Mouse (Mus musculus) embryo, embryonic 11 days (tissue): ENCODE measurements around the gene Slc24a3.

Experiments used
- DNase-seq: peaks from one replicate; pipeline ENCODE4 v3.0.0-alpha.2; 2015

Gene Slc24a3

DNA sequence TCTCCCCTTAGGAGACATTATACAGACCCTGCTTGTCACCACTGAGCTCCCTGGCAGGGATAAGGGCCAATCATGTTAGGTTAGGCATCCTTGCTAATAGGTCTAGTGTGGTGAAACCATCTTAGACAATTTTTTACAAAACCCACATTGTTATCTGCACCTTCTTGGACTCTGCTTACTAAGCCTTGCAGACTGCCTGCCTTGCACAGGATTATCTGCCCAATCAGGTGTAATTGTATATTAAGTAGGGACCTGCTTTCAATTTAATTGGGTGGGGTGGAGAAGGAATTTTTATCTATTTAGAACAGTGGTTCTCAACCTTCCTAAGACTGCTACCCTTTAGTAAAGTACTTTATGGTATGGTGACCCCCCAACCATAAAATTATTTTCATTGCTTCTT lies 394.9 kb downstream of the Slc24a3 start:
- DNase-seq: no peak

DNA sequence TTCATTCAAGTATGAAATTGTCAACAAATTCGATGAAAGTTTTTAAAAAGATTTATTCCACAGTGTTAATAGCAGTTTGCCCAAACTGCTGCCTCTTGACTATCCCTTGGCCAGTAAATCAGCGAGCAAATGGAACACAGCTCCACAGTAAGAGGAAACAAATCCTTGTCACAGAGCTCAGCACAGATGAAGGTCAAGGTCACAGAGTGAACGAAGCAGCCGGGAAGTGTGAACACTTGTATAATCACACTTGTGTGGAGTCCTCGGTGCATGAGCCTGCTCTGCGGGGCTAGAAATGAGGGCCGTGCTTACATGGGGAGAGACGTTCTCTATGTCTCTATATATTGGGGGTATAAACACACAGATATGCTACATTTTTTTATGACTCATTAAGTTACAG lies 397.0 kb downstream of the Slc24a3 start:
- no peak for DNase-seq

DNA sequence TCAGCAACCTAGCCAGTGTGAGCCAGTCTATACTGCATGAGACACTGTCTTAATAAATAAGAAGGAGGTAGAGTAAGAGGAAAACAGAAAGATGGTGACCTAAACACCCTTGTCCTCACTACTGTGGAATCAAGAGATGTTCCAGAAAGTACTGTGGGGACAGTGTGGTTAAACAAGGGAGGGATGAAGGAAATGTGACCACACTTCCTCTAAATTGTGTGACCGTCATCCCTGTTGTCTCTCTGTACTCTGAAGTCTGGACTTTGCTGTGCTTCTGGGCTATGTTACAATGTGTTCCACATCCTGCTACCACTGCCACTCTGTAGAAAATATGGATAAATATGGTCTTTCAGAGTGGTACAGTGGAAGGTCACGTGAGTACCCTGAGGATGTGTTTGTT lies 399.4 kb downstream of the Slc24a3 start:
- no peak for DNase-seq

DNA sequence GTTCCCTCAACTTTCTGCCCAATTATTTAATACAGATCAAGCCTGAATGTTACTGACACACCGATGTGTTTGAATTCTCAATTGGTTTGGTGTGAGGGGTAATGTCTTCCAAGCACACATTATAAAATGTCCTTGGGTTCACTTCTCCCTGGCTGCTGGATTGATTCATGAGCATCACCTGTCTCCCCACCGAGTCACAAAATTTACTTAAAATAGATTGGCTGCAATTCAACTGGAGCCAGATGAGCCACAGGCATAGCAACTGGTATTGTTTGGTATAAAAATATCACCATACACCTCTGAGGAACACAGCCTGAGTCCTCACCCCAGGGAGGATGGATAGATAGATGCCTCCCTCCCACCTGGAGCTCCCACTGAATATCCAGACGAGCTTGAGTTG lies 404.4 kb downstream of the Slc24a3 start:
- DNase-seq: no peak

DNA sequence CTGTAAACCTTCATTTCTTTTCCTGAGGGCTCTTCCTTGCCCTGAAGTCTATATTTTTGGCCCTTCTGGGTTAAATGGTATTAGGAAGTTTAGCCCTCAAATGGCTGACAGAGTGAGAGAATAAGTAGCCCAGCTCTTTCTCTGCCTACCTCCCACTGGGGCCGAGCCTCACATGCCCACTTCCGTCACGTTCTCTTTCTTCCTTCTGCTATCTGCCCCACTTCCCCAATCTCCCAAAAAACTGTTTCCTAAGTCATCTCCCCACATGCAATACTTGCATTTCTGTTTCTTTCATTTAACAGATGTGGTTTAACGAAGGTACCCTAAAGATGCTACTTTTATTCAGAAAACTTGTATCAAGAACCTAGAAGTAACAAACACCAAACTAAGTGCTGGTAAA lies 406.6 kb downstream of the Slc24a3 start:
- DNase-seq: no peak

DNA sequence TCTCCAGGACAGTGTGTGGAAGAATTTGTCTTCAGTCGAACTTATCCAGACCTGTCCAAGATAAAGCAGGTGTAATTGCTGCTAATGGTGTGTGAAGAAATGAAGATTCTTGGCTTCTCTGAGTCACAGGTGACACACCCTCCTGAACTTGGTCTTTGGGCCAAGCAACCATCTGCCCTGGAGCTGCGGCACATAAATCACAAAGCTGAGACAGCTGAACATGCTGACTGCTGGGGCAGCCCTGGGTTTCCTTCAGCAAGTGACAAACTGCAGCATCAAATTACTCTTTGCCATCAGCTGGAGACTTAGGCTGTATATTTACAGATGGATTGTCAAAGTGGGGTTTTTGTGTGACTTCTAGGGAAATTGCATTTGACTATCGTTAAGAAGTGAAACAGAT lies 415.5 kb downstream of the Slc24a3 start:
- peak; percentile 24 for DNase-seq

DNA sequence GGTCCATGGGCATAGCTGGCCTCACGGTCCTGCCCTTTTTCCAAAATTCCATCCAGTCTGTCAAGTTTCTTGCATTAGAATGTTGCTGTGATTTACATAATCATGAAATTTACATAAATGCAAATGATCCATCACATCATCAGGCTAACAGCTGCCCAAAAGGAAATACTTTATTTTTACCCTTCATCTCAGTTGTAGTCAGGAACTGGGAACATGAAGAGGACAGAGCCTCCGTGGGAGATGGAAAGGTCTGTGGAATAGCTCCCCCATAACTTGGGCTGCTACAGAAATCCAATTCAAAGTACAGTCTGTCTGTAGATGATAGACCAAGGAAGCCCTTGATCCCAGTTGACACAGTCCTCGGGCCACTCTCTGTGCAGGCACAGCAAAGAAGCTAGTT lies 417.9 kb downstream of the Slc24a3 start:
- no peak for DNase-seq

DNA sequence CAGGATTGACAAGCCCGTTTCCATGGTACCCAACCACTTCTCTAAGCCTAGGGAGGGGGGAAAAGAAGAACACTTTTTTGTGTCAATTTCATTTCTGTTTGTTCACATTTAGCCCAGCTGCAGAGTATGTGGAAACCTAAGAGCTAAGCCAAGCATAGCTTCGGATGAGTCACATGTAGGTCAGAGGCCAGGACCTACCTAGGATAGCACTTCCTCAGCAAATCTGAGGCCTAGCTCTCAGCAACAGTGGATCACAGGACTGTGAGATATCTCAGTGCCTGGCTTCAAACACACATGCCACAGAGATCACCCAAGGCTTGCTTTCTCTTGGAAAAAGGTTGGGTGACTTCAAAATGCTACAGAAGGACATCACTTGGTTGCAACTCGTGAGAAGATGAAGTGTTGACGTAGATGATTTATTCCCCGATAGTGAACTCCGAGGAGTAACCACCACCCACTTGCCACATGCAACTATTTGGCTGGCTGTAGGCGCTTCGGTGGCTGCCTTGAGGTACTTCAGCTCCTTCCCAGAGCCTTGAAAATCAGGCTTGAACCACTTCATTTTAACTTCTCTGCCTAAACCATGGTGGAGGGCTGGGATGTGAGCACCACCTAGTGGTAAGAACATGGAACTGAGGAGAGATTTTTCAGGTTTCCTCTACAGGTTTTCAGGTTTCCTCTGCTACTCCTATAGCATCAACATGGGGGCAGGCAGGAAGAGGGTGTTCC lies 420.6 kb downstream of the Slc24a3 start:
- DNase-seq: peak; percentile 73

DNA sequence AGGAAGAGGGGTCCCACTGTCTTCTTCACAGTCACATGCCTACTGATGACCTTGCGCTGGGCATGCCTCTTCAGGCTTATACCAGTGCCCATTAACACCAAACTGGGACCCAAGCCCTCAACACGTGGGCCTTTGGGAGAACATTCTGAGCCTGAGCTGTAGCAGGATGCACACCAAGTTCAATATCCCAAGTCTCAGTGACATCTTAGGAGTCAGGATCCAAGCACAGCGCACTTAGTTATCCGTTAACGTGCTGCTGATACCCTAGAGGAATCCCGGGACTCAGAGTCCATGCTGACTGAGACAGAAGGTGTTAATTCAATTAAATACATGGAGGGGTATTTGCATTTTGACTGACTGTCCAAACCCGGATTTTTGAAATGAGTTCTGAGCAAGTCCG lies 424.3 kb downstream of the Slc24a3 start:
- no peak for DNase-seq

DNA sequence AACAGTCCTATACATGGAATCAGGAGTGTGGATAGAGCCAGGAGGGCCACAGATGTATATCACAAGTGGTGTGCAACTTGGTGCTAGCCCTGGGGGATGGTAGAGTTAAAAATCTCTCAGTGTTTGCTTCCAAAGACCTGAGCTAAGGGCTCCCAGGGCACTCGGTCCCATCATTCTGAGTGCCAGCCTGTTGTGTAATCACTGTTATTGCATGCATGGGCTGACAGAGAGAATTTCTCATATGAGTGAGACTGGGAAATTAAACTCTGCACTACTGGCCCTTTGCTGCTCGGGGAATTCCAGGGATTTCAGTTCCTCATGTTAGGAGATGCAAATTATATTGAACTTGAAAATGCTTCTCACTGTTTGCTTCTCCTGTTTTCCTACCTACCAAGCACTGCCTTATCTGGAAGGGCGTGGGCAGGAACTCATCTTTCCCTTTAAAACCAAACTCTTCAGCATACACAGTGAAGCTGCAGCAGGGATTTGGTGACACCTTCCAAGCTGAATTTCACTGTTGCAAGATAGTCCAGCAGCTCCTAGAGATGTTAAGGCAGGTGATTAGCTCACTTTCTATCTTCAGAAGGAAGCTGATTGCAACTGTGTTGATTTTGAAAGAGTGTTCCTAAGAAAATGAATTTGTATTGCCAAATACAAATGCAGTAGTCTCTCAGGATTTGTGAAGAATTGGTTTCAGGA lies 426.2 kb downstream of the Slc24a3 start:
- DNase-seq: no peak

DNA sequence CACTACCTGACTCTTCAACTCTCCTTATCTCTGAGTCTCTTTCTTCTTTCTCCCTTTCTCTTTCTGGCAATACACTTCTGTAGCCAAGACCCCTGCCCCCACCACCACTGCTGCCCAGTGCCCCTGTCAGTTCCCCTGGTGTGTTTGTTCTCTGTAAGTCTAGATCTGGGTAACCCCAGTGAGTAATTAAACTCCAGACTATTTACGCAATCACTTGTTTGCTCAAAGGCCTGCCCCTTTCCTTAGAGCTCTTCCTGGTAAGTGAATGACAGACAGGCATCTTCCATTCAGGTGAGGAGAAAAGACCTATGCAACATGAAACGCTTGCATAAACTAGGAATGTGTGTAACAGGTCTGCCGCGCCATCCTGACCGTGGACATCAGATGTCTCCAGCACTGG lies 430.3 kb downstream of the Slc24a3 start:
- DNase-seq: no peak

DNA sequence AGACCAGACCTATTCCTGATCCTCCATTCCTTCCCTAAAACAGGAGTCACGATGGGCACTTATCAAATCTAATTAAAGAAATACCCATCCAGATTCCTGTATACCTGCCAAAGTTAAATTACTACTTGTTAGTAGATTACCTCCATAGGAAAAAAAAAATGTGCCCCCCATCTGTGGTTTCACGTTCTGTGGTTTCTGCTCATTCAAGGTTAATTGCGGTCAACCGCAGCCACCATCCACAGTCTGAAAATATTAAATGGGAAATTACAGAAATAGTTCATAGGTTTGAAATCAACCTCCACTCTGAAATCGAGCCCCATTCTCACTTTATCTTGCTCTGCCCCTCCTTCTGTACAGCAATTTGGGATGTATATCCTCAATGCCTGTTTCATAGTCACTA lies 440.3 kb downstream of the Slc24a3 start:
- no peak for DNase-seq

DNA sequence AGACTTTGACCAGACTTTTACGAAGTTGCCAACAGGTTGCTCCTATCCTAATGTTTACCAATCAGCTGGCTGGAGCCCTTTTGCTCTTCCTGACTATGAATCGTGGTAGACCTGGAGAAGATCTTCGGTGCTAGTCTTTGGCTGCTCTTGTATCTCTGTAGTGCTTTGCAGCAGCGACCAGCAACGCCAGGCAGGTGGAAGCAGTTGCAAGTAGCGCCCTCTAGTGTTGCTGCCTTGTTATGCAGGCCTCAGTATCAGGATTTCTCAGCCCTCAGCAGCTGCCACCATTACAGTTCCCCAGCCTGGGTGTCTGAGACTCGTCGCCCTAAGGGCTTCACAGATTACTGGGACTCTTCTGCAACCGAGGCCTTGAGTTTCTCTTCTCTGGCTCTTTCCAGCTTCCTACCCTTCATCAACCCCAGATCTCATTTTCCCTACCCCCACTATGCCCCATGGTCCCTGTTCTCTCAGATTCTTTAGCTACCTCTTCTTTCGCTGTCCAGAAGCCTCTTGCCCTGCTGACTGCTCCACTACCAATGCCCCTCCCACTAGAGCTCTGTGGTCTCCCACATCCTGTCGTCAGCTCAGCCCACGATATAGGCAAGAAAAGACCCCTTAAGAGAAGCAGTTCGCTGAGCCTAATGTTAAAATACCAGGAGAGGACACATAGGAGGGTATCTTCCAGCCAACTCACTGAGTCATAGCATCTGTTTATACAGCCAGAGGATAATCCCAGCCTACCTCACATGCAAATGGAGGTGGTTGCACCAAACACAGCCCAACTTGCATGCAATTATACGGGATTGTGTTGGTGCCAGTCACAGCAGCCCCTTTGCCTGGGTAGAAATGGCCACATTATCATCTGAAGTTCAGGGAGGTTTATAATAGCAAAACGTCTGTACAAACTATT lies 443.5 kb downstream of the Slc24a3 start:
- DNase-seq: peak; percentile 77

DNA sequence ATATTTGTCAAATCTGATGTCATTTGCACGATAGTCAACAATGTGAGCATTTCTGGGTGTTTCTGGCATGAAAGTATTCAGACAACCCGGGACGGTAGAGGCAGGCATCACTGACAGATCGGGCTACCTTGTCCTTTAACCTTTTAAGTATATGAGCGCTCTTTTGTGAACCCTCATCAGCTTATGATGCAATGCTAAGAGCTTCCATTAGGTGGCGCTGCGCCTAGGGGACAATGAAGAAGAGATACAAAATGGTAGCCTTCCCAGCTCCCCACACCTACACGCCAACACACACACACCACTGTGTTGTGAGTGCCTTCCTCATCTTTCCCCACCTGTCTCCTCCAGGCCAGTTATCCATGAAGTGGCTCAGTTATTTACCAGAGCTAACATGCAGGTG lies 445.4 kb downstream of the Slc24a3 start:
- no peak for DNase-seq

DNA sequence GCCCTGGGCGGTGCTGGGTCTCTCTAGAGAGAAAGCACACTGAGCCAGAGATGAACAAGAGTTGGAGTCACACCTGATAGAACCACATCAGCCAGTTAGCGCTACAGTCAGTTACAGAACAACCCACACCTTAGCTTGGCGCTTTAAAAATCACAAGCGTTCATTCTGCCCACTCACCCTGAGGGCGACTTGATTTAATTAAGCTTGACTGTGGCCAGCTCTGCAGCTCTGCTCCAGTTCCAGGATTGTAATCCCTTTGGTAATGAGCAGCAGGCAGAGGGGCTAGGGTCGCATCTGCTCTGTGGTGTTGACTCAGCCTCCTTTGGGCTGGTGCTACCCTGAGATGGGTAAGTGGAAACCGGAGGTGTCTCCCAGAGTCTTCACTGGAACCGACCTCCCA lies 446.2 kb downstream of the Slc24a3 start:
- no peak for DNase-seq

DNA sequence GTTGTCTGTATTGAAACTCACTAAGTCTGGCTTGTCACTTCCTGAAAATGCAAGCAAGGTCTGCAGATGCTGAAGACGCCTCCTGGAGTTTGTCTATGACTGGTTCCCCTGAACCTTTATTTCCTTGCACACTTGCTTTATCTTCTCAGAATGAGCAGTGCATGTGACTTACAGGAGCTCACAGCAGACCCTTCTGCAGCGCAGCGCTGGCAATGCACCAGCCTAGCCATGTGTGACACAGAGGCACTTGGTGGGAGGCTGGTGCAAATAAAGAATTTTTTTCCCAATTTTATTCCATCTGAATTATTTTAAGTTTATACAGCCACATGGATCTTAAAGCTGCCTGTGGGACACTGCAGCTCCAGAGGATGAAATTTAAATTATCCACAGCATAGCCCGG lies 452.1 kb downstream of the Slc24a3 start:
- no peak for DNase-seq

DNA sequence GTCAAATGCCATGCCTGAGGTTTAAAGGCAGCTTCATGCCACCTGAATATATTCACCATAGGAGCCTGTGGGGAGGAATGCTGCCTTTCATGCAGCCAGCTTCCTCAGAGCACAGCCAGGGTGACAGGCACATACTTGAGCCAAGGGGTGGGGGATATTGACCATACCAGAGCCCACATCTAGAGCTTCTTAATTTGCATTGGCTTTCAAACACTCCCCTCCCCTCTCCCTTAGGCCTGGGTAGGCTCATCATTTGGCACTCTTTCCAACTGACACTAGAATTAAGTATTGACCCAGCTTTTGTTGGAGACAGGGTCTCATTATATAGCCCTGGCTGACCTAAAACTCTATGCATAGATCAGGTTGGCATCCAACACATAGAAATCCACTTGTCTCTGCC lies 453.2 kb downstream of the Slc24a3 start:
- peak; percentile 22 for DNase-seq

DNA sequence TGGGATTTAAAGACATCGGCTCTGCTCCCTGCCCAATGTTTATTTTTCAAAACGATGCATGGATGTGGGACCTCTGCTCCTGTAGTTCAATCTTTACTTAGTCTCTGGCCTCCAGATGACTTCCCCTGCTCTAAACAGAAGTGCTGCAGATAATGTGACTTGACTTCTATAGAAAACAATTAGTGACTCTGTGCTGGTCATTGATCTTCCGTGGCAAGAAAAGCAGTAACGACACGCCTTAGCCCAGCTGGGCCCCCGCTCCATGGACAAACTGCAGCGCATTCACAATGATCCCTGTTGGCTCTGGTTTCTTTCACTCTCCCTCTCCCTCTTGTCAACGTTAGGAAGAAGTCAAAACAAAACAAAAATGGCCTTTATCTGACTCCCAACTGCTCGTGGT lies 453.6 kb downstream of the Slc24a3 start:
- DNase-seq: peak; percentile 57

DNA sequence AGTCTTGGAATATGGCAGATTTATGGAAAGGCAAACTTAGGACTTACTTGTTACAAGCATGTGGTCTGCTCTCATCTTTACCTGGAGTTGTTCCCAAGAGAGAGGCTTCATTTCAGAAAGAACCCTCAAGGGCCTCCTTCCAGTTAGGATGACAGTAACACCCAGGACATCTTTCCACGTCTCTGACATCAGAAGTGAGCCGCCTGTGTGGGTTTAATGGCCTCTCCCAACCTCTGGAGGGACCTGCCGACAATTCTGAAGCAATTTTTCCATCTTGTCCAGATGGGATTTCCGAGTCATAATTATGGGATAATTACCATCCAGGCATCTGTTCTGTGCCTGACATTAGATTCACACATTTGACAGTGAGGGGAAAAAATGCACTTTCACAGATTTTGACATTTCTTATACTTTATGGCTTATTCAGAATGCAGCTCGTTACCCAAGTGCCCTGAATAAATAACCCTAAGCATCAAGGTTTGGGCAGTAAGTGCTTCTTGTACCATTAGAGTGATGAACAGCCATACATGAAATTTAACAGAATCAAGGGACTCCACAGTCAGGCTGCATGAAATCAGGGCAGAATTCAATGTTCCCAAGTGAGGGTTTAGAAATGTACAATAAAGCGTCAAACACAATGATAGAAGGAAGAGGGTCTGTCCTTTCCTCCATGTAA lies 463.7 kb downstream of the Slc24a3 start:
- DNase-seq: no peak

DNA sequence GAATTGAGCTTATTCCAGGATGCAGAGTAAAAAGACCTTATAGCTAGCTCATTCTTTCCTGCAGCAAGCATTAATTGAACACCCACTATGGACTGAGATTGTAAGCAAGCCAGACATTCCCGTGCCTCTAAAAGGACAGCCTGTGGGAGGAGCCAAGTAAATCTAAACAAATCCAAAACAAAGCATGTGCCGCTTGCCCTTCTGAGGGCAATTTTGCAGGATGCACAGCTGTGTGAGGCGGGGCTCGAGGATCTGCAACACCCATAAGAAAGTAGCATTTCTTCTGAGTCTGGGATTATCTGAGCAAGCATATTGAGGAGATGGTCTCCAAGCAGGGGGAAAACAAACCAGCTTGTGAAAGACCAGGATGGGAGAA lies 464.2 kb downstream of the Slc24a3 start:
- peak; percentile 24 for DNase-seq

DNA sequence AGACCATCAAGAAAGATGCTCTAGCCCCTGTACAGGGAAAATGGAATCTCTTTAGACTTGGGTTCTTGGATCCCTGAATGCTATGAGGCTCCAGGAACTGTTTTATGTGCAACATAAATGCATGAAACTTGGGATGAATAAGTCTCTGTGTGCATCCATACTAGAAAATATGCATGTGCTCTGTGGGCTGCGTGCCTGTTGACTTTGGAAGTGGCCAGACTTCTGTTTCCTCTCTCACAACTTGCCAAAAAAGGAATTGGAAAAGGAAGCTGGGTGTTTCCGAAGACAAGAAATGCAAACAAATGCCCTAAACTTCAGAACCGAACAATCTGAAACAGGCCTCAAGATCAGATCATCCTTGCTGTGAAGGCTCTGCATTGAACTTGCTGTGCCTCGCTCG lies 466.3 kb downstream of the Slc24a3 start:
- no peak for DNase-seq

DNA sequence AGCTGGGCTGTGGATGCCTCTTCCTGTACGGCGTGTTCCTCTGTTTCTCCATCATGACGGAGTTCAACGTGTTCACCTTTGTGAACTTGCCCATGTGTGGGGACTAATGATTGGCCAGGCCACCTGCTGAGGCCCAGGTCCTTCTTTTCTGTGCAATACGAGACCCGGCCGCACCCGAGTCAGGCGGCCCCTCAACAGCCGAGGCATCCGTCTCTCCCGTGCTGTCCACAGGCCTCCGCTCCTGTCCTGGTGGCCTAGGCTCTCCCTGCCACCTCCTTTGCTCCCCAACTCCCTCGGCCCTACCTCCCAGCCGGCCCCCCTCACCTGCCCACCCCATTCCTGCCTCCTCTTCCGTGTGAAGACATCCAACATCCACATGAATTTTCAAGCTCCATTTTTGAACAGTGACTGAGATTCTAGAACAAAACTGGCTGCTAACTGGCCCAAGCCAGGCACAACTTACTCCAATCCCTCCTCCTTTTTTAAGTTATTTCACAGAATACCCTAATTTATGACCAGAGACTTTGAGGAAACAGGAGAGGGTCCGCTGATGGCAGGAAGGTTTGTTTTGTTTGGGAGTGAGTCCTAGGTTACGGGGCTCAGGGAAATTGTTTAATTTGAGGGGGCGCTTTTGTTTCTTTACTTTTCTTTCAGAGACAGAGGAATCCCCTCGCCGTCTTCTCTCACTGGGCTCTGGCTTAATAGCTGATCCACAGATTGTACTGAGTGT lies 472.9 kb downstream of the Slc24a3 start:
- DNase-seq: no peak
